Mouse (Mus musculus) c-Kit-negative CD71-positive TER-119-positive erythroid progenitor cells, embryonic 14.5 days (primary cell): ENCODE data around the gene Vwa7.

Experiments used
- DNase-seq: peaks from one replicate; pipeline ENCODE4 v3.0.0-alpha.2; 2013; ENCODE audit warnings: low read depth, low spot score

Gene Vwa7

DNA sequence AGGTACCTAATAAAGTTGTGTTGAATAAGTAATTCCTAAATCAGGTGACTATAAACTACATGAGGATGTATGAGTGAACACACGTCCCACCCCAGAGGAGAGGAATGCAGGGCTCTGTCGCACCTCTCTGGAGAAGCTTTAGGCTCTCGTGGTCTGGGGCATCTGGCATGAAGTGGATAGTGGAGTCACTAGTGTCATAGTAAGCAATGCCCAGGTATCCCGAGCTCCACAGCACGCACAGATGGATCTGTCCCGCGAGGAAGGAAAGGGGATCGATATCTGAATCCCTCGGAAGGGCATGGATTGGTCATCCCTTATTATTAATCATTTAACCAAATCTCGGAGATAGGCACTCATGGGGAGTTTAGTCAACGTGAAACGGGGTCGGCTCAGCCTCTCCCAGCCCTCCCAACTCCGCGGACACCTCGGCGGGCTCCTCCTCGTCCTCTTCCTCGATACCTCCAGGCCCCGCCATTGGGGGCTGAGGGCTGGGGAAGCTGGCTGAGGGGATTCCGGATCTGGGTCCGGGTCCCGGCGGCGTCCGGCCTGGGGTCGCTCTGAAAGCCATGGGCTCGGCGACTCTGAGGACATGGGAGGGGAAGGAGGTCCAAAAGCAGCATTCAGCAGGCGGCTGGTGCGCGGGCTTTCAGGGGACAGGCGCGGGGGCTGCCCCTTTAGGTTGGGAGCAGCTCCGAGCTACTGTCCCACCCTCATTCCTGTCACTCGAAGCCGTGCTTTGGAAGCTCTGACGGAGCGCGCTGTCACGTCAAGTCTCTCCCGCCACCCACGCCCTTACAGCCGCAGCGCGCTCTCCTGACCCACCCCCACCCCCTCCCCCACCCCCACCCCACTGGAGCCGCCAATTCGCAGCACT is 29.7 kb downstream of the Vwa7 start:
- DNase-seq, result no peak

DNA sequence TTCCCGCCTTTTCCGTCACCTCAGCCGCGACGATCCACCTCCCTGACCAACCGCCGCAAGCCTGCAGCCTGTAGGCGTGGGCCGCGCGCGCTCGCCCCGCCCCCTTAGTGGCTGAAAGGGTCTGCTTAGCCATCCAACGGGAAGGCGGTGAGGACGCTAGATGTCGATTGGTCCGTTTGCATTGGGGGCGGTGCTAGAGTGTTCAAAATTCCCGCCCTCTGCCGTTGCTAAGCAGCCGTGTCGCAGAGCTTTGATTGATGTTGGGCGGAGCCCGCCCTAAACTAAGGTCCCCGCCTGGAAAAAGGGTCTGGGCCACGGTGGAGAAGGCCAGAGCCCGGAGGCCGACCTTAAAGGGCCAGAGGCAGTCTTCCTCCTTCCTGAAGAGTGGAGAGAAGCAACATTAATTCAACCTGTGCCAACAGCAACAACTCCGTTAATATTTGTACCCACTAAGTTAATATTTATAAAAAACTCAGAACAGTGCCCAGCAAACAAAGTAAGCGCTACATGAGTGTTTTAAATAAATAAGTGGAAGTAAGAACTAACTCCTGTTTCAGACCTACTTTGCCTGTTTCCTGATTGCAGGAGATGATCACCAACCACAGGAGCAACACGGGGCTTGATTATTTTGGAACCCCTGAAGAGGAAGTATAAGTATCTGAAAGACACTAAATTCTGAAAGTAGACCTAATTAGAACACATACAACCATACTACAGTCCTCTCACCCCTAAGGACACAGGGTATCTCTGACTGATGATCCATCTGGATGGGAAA is 30.5 kb downstream of the Vwa7 start, which contains the start of gene Msh5:
Gene Msh5 (minus strand): TSS at position 65 of the 775 bp plus-strand sequence.
- DNase-seq, result peak; percentile 93

DNA sequence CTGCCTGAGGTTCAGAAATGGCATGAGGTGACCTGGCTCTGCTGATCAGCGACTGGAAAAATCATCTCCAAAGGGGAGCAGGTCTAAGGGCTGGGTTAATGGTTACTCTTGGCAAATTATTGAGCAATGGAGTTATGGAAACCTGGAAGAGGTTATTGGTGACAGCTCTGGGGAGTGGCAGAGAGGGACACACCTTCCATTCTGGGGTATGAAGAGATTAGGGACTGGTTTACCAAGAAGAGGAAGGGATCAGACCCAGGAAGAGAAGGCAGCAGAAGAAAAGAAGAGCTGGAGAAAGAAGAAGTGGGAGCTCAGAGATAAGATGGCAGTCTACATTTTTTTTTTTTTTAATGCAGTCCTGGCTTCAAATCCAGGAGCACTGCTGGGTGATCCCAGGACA is 31.3 kb downstream of the Vwa7 start:
- no peak for DNase-seq

DNA sequence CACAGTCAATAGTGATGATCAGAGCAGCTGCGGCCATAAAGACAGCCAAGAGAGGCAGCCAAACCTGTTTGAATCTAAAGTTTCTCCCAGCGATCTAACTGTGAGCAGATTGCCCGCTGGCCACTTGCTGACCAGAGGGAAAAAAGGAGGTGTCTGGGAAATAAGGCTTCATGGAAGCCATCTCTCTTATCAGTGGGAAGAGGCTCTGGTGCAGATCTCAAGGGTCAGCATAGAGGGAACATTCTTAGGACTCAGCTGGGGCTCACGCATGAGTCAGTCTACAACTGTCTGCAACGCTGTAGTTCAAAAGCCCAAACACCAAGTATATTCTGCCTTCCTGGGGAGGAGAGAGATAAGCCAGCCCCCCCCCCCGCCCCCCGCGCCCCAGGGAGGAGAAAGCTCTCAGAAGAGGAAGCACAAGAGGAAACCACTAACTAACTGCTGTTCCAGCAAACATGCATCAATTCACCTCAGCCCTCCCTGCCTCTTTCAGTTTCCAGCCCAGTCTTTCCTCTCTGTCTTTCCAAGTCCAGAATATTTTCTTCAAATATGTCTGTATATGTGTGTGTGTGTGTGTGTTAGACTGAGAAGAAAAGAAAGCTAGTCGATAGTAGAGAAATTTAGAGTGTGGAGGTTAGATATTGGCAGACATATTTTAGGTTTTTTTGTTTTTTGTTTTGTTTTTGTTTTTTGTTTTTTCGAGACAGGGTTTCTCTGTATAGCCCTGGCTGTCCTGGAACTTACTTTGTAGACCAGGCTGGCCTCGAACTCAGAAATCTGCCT is 32.0 kb downstream of the Vwa7 start:
- DNase-seq, result no peak

DNA sequence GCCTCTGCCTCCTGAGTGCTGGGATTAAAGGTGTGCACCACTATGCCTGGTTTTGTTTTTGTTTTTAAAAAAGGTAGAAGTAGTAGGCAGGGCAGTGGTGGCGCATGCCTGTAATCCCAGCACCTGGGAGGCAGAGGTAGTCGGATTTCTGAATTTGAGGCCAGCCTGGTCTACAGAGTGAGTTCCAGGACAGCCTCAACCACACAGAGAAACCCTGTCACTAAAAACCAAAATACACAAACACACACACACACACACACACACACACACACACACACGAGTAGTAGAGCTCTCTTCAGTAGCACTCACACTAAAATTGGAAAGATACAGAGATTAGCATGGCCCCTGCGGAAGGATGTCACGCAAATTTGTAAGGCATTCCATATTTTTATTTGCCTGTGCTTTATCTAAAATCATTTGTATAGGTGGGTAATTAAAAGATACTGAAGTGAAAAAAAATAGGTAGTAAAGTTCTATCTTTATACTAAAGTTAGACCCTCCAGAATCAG is 32.6 kb downstream of the Vwa7 start:
- no peak for DNase-seq

DNA sequence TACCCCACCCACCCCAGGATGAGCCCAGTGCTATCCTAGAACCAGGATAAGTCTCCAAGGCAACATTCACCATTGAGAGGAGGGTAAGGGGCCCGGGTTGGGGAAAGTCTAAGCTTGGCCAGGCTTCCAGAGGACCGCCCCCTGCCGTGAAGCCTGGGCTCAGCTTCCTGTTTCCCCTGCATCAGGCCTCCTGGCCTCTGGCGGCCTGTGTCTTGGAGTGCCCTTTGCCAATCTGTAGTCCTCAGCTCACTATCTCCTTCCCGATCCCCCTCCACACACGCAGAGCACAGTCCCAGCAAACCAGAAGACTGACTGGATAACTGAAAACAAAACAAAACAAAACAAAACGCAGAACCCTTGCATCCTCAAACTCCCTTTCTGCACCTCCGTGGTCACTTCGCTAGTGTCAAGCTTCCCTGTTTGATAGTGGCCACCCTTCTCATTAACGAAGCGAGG is 33.2 kb downstream of the Vwa7 start, which contains the start of gene Clic1:
Gene Clic1 (plus strand): TSS at position 406 of the 456 bp plus-strand sequence.
- no peak for DNase-seq

DNA sequence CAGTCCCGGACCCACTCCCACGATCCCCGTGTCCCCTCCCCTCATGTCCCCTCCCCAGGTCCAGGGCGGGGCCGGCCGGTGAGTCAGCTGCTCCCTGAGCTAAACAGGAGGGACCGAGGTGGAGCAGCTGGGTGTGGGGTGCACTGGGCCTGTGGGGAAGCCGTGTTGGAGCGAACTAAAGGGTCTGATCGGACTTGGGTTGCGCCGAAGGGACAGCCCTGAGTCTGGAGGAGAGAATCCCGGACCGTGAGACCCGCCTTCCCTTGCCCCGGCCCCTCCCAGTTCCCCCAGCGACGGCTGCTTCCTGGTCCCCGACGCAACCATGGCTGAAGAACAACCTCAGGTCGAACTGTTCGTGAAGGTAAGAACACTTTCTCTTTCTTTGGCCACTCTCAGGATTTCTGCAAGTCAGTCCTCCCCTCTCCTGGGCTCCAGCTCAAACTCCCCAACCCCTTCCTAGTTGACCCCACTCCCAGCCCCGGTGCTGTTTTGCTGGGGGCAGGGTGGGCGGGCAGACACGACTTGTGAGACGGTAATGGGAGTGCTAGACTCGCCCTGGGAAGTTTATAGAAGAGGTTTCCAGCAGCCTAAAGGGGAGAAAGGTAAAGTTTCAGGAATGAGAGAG is 33.9 kb downstream of the Vwa7 start:
- no peak for DNase-seq

DNA sequence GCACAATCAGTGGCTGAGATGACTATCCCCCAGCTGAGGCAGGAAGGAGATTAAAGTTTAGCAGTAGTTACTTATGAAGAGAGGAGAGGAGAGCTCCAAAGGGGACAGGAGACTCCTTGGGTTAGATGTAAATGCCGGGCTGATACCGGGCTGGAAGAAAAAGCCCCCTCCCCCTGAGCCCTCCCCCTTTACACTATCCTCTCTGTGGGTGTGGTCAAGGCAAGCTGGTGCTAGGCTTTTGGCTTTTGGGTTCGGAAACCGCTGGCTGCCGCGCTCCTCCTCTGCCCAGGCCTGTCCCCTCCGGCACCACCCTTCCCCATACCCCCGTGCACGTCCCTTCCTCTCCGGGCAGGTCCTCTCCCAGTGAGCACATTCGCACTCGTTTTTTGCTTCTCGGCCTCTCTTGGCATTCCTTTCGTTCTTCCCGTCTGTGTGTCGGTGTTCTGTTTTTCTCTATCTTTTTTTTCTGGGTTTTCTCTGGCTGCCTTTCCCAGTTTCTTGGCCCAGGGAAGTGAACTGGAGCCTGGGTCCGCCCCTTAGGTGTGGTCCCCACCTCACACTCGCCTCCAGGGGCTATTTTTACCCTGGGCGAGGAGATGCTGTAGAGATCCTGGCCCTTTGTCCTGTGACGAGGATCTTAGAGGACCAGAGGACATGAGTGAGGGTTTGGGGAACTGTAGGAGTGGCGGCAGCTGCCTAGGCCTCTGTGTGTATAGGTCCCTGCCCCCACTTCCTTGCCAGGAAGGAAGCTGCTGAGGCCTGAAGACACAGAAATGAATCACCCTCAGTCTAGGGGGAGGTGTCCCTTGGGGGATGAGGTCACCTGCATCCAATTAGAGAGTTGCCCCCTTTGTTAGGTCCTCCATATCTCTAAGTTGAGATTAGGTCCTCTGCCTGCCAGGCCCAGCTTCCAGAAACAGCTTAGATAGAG is 35.0 kb downstream of the Vwa7 start:
- DNase-seq, result no peak

DNA sequence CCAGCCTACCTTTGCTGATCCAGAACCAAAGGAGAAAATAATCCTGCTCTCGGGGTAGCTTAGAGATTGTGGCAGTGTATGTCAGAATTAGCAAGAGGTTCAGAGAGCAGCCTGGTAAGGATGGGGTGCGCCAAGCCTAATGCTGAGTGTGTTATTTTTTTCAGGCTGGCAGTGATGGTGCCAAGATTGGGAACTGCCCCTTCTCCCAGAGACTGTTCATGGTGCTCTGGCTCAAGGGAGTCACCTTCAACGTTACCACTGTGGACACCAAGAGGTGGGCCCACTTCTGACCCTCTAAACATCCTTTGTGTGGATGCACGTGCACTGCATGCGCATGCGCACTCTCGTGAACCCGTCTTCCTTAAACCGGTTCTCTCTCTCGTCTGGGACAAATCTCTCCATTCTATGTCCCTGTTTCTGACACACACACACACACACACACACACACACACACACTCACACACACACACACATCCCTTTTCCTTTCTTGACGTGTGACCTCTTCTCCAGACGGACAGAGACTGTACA is 36.0 kb downstream of the Vwa7 start:
- no peak for DNase-seq

DNA sequence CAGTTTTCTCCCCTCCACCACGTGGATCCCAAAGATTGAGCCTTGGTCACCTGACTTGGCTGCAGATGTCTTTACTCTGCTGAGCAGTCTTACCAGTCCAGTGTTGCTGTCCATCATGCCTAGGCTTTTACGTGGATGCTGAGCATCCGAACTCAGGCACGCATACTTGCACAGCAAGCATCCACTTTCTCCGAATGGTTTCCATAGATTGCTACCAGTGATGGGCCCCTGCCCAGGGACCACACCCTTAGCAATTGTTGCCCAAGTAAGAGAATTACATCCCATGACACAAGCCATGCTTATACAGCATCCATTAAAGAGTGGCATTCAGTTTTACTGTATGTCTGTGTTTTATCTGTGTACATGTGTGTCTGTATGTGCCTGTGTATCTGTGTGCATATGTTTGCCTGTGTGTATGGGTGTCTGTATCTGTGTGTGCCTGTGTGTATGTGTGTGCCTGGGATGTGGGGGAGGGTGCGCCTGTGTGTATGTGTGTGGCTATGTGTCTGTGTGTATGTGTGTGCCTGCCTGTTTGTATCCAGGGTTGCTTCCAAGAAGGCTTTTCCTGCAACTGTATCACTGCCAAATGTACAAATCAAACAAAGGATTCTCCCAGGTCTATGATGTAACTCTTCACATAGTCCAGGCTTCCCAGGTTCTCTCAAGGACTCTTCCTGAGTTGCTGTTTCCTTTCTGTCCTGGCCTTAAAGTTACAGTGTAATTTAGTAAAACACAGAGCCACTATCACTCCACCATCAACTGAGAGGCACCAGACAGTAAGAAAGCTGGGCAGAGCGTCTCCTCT is 39.5 kb downstream of the Vwa7 start:
- no peak for DNase-seq

DNA sequence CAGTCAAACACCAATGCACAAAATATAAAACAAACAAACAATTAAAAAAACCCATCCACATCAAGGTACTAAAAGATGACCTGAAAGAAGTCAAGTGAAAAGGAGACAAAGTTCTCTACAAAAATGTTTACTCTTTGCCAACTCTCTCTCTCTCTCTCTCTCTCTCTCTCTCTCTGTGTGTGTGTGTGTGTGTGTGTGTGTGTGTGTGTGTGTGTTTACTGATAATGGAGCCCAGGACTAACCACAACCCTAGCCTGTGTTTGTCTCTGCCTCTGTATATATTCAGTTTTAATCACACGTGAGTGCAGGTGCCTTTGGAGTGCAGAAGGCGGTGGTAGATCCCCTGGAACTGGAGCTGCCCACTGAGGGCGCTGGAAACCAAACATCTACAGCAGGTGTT is 40.7 kb downstream of the Vwa7 start:
- DNase-seq, result no peak

DNA sequence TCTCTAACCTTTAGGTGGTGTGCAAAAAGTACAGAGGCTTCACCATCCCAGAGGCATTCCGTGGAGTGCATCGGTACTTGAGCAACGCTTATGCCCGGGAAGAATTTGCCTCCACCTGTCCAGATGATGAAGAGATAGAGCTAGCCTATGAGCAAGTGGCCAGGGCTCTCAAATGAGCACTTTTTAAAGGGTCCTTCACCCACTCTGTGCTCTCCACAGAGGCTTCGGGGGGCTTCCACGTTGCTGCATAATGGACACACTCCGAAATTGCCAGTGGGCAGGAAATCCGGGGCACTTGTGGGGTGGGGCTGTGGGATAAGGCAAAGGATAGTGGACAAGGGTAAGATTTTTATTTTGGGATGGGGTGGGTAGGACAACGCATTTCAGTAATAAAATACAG is 41.9 kb downstream of the Vwa7 start:
- no peak for DNase-seq

DNA sequence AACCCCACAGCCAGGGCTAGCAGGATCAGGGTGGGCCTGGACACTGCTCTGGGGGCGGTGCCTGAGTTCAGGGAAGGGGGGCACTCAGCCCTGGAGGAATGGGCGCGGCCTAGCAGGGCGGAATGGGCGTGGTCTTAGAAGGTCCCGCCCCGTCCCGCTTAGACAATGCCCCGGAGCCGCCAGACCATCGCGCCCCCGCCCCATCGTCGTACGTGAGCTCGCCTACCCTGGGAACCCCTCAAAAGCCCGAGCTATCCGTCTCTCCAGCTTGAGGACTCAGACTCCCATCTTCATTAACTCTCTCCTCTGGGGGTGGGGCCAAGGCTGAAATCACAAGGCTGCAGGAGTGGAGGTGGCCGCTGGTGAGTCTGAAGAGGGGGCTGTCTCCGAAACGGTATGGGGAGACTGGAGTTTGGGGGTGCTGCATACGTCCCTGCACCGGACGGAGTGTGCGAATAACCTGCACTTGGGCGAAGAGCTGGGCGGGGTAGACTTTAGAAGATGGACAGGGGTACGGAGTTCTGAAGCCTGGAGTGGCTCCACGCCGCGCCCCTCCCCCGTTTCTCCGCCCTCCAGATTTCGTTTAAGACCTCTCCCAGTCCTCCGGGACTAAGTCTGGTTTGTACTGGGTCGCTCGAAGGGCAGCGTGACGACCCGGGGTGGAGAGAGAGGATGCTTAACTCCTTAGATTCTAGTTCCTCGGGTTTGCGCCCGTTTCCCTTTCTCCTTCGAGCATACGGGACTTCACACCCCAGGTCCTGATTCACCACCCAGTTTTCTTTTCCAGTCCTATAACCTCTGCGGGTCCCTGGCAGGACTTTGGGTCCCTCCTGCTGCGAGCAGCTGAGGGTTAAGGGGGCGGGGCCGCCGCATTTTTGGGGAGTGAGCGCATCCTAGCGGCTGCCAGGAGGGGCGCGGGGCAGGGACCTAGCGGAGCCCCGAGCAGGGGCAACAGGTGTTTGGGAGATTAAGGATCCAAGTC is 42.8 kb downstream of the Vwa7 start, which contains the start of gene Ddah2:
Gene Ddah2 (plus strand): TSS at position 125 of the 982 bp plus-strand sequence.
- DNase-seq, result no peak

DNA sequence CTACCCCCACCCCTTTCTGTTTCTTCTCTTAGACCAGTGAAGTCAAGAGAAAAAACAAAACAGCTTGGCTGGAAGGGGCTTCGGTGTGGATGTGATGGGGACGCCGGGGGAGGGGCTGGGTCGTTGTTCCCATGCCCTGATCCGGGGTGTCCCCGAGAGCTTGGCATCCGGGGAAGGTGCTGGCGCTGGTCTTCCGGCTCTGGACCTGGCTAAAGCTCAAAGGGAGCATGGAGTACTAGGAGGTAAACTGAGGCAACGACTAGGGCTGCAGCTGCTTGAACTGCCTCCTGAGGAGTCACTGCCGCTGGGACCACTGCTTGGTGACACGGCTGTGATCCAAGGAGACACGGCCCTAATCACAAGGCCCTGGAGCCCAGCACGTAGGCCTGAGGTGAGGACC is 43.7 kb downstream of the Vwa7 start:
- no peak for DNase-seq

DNA sequence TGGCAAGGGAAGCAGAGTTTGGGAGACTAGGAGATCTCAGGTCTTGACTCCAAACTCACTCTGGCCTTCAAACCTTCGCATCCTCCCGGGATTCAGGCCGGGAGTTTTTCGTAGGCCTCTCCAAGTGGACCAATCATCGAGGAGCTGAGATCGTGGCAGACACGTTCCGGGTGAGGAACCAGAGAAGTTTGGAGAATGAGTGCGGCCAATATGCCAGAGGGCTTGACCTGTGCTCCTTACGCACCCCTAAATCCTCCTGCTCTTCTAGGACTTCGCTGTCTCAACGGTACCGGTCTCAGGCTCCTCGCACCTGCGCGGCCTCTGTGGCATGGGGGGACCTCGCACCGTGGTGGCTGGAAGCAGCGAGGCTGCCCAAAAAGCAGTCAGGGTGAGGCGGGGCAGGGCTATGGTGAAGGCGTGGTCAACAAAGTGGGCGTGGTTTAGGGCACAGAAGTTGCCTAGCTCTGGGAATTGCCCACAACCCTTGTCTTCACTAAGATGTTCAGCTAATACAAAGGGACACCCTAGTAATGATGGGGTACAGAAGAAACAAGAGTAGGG is 44.4 kb downstream of the Vwa7 start:
- no peak for DNase-seq

DNA sequence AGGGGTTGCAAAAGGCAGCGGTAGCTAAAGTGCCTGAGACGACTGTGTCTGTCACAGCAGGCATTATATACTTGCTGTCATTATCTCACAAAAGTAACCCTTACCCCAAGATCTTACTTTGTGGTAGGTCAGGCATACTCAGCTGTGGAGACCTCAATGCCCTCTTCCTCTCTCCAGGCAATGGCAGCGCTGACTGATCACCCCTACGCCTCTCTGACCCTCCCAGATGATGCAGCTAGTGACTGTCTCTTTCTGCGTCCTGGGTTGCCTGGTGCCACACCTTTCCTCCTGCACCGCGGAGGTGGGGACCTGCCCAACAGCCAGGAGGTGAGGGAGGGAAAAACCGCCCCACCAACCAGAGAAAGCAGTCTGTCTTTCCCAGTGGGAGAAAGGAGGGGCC is 44.9 kb downstream of the Vwa7 start:
- no peak for DNase-seq

DNA sequence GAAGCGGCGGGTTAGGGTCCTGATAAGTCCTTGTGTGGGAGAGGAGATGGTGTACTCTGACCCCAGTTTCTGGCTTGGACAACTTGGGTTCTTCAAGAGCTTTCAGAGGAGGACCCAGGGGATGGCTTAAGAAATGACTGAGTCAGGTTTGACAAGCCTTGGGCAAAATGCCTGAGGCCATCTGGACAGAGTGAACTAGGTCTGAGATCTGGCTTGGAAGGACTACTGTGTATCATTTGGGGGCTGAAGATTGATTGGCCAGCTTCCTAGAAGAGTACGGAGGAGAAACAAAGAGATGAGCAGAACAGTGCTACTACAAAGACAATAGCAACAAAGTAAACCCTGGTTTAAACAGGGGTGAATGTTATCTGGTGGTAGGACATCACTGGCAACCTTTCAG is 47.1 kb downstream of the Vwa7 start:
- no peak for DNase-seq
